Mouse (Mus musculus) adrenal gland, adult 8-10 months (tissue): ENCODE measurements at regions not wholly inside any gene's neighbourhood (a gene's known extent, or its start where the extent isn't known, plus 50 kb on each side); places are given as distances from the start of the nearest gene placed in this dataset.

ENCODE experiments used
- DNase-seq: peaks from one replicate; pipeline ENCODE4 v3.0.0; 2022

DNA sequence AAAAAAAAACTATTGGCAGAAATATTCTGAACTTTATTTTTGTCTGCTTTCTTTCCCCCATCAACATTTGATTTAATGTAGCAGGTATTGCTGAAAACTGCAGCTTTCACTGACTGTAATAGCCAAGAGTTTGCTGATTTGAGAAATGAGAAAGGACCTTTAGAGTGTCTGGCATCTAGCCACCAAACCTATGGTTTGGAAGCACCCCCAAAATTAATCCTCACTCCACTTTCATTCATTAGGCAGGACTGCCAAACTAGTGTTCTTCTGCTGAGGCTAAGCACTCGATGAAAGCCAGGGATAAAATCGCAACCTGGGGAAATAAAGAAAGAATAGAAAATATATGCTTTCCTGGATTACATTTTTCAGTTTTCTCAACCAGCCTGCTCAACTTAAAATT, 320.4 kb downstream of the Atp6ap1l start:
- no peak for DNase-seq

DNA sequence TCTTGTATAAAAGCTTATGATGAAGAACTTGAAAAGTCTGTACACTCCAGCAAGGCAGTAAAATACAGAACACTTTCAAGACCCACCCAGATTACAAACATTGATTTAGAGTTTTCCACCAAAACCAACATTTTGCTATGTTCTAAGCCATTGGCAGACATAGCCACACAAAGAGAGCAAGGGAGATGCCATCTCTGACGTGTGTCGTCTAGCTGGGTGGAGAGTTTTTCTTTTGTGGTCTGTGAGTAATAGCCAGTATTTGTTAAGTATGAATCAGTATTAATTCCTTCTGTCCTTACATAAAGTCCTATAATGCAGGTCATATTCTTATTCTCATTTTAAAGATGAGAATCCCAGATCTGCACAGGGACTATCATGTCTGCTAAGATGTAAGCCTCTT, 329.8 kb downstream of the Atp6ap1l start:
- no peak for DNase-seq

DNA sequence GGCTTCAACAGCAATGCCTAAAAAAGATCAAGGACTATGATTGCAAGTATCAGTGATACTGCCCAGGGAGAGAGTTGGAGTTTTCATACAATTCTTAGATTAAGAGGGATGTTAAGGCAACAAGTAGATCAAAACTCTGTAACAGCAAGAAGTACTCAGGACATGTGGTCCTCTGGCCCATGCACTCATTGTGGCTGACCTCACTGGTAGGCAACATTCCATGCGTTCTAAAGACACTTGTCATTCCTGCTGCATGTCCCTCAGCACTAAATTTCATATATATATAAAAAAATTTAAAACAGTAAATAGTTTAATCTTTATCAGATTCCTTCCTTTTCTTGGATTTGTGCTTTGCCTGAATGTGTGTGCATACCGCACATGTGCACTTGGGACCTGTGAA, 332.6 kb downstream of the Atp6ap1l start:
- DNase-seq, result no peak

- no peak for DNase-seq
These were observed 341.8 kb downstream of the Atp6ap1l start for GRCm38 (mm10) chr13:90563183-90563840.

DNA sequence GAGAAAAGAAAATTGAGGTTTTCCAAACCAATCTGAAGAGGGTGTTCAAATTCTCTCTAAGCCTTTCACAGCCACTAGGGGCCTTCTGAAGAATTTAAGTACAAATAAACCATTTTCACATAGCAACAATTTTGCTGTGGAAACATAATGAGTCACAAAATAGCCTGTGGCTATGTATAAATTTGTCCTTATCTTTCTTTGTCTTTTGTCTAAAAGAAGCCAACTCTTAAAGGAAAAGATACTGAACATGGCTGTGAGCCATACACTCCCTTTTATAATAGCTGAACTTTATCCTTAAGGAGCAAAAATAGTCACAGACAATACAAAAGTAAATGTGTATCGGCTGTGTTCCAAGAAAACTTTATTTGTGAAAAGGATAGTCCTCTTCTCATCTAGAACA, 345.1 kb downstream of the Atp6ap1l start:
- no peak for DNase-seq

DNA sequence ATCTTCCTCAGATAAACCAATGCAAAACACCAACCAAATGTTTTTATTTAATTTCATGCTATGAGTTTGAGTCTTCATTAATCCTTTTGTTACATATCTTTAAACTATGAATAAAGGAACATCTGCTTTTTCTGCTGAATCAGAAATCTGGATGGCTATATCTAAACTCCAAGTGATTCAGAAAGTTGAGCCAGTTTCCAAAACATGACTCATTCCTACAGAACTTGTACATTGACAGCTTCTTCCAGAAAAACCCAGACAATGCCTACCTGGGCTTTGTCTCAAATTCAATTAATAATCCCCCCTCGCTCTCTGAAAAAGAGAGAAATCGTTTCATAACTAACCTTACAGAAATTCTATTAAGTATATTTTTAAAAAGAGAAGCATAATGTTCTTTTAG, 345.7 kb downstream of the Atp6ap1l start:
- DNase-seq, result no peak

GRCm38 (mm10) chr13:90551166-90551565, 354.0 kb downstream of the Atp6ap1l start:
- DNase-seq, result no peak

GRCm38 (mm10) chr13:90546288-90547035, 358.7 kb downstream of the Atp6ap1l start:
- no peak for DNase-seq

DNA sequence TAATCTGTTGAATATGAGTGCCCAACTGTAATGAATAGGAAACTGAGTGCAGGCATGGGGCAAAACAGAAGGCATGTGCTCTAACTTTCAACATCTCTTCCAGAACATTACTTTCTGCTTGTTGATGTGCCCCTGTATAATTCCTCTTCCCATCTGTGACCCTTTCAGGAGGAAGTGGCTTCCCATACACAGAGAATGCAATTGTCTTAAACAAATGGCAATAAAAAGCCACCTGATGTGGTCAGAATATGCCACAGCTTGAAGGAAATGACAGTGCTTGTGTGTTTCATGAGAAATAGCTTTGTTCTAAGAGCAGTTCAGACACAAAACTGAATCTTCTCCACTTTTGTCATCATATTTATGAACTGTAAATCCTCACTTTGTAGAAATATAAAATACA, 359.3 kb downstream of the Atp6ap1l start:
- DNase-seq, result no peak

GRCm38 (mm10) chr13:90537525-90537924, 367.6 kb downstream of the Atp6ap1l start:
- DNase-seq, result no peak

DNA sequence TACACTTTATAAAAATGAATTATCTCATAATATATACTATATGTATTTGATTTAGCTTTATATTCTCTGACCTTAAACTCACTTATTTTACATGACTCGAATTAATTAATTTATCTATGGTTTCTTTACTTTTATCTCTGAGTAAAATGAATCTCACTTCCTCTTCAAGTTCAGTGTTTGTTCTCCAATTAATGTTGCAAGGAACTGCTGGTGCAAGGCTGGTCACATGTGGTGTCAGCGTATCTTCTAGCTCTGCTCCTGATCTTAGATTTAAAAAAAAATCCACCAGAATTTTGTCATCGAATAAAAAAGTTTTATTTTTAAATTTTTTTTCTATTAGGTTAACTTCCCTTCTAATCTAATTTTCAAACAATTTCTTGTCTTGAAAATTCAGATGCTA, 378.2 kb downstream of the Atp6ap1l start:
- DNase-seq, result no peak

DNA sequence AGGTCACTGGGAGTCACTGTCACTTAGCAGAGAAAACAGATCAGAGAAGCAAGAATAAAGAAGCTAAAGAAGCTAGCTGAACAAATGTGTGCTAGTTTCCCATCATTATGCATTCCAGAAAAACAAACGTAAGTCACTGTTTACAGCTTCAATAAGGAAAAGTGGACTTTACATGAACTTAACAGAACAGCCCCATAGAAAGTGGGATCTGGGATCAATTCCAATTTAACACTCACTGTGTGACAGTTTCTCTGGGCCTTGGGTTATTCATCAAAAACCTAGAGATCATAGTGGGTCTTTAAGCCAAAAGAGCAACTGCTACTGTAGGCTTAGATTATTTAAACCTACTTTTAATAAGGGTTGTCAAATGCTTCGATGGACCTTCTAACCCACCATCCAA, 379.4 kb downstream of the Atp6ap1l start:
- DNase-seq, result no peak

GRCm38 (mm10) chr13:90521758-90522245, 383.4 kb downstream of the Atp6ap1l start:
- DNase-seq, result no peak

GRCm38 (mm10) chr13:90520992-90521757, 384.0 kb downstream of the Atp6ap1l start:
- no peak for DNase-seq

- DNase-seq, result peak; percentile 88
These were observed 389.2 kb downstream of the Atp6ap1l start for GRCm38 (mm10) chr13:90515773-90516503.

DNA sequence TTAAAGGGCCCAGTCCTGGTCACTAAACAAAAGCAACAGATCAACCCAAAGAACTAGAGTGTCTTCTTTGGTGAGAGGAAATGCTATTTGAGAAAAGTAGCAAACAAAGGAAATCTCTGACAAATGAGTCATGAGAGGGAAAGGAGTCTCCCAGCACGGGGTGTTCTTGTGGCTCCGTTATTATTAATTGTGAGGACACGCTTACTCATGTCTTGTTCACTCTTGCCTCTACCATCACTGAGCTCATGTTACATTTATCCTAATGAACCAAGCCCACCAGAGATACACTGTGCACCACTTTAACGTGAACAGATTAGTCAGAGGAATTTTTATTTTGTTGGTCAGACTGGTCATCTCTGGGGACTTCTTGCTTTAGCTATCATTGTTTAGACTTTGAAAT, 391.3 kb downstream of the Atp6ap1l start:
- no peak for DNase-seq

GRCm38 (mm10) chr13:90512786-90513401, 392.3 kb downstream of the Atp6ap1l start:
- DNase-seq, result no peak

DNA sequence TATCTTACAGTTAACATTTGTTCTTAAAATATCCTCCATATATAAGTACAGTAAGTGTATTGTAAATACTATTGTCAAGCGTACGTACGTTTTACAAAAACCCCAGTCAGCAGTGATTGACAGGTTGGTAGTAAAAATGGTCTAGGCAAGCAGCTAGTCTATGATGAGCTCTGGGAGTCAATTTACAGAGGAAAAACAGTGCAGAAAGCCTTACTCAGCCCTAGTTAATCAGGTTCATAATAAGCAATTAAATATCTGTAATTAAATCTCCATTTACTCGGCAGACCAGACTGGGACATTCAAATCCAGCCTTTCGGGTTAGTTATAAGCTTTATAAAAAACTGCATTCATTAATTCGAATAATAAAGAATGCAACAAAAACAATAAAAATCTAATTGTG, 394.7 kb downstream of the Atp6ap1l start:
- DNase-seq, result no peak

- no peak for DNase-seq
These were observed 402.0 kb downstream of the Atp6ap1l start for GRCm38 (mm10) chr13:90503188-90503587.

DNA sequence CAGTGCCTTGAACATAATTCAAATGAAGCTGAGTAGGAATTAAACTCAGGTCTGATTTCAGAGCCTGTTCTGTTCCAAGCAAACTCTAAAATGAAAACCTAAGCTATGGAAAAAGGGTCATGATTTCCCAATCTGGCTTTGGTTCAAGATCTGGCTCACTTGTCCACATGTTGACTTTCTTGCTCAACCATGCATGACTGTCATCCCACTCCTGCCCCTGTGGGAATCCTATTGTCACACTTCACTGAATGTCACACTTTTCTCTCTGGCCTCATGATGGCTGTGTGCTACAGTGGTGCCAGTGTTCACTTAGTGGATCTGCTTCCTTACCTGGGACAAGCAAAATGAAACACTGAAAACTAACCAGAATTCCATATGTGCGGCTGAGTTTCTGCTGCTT, 403.0 kb downstream of the Atp6ap1l start:
- DNase-seq, result no peak

GRCm38 (mm10) chr13:90498978-90499377, 406.2 kb downstream of the Atp6ap1l start:
- no peak for DNase-seq

- DNase-seq, result no peak
These were observed 407.6 kb downstream of the Atp6ap1l start for GRCm38 (mm10) chr13:90497573-90497972.
